In genomic region chr1:72855729-72856128, GRCm38 (mm10) we compare ENCODE assay signal across 24 mouse cellular contexts. TPM values are rescaled to one million over a fixed set of nuclear protein-coding genes. Genes with fewer than 3 reads are reported as not detected.
DNase-seq lines count a peak whose midpoint lies in the region; ATAC-seq and TF ChIP-seq lines count a peak whose summit lies in the region.
"Had no signal": no experiment of that assay in that cellular context is flagged by ENCODE, and none has a peak within 500 bp of the region (broad histone marks: within the 10 kb centered on the region; RNA-seq: fewer than 3 reads in every experiment).

No protein-coding gene starts in this region.

- H3K36me3 ChIP-seq in heart, embryonic 14.5 days (ENCODE audit: control insufficient read depth, insufficient read depth, low read length), result peaks cover 33% of the 10 kb centered on the region
- H3K36me3 ChIP-seq in stomach, embryonic 14.5 days (ENCODE audit: control insufficient read depth, insufficient read depth, low read length), result peaks cover 33% of the 10 kb centered on the region
- peaks cover 19% of the 10 kb centered on the region for H3K36me3 ChIP-seq in stomach, postnatal 0 days (ENCODE audit: control insufficient read depth, insufficient read depth, low read length)
- H3K36me3 ChIP-seq in myocyte (ENCODE audit: control insufficient read depth, insufficient read depth), result peaks cover 22% of the 10 kb centered on the region
- peaks cover 23% of the 10 kb centered on the region for H3K36me3 ChIP-seq in forebrain, embryonic 14.5 days (ENCODE audit: control insufficient read depth, insufficient read depth, low read length)

- 0 out of 2 replicates have a peak, but pooled peaks have one; percentile 3 for ATAC-seq in heart, embryonic 14.5 days (ENCODE audit: insufficient number of reproducible peaks, insufficient read depth, low FRiP score, low read depth)
- ATAC-seq in stomach, embryonic 14.5 days (ENCODE audit: insufficient number of reproducible peaks, insufficient read depth, low FRiP score, low read depth), result 0 out of 2 replicates have a peak, but pooled peaks have one; percentile 4
- no peak for ATAC-seq in stomach, postnatal 0 days (ENCODE audit: low FRiP score, low TSS enrichment)
- no peak for ATAC-seq in forebrain, embryonic 14.5 days

- TF ChIP-seq EP300 in stomach, postnatal 0 days (optimal IDR thresholded peaks at IDR 0.05), result no peak

- intact Hi-C loops in heart, postnatal 14 days (cut with DNase I), result loop anchor here (1.0 to 2.0 kb wide), 2 partner anchors 138 to 543 kb away; no protein-coding TSS in a partner anchor

- H3K4me2 ChIP-seq in heart, embryonic 14.5 days (ENCODE audit: low read length), result no peak overlapping the region
- H3K4me2 ChIP-seq in stomach, embryonic 14.5 days (replicated peaks; ENCODE audit: low read depth, low read length), result no peak overlapping the region
- no peak overlapping the region for H3K4me2 ChIP-seq in stomach, postnatal 0 days (replicated peaks; ENCODE audit: low read depth)
- H3K4me2 ChIP-seq in myocyte (ENCODE audit: low read depth), result no peak overlapping the region
- H3K4me2 ChIP-seq in forebrain, embryonic 14.5 days (ENCODE audit: low read length), result no peak overlapping the region
- H3K4me2 ChIP-seq: embryonic facial prominence, embryonic 13.5 days; embryonic facial prominence, embryonic 15.5 days; forebrain, embryonic 12.5 days; forebrain, embryonic 15.5 days had no signal

- H3K27me3 ChIP-seq in heart, embryonic 14.5 days (ENCODE audit: control insufficient read depth, insufficient read depth, low read length), result no peaks in the 10 kb centered on the region
- no peaks in the 10 kb centered on the region for H3K27me3 ChIP-seq in stomach, embryonic 14.5 days (ENCODE audit: control insufficient read depth, insufficient read depth, low read length)
- no peaks in the 10 kb centered on the region for H3K27me3 ChIP-seq in stomach, postnatal 0 days (ENCODE audit: control insufficient read depth, insufficient read depth, low read length)
- no peaks in the 10 kb centered on the region for H3K27me3 ChIP-seq in myocyte (ENCODE audit: control insufficient read depth, insufficient read depth, insufficient read length)
- no peaks in the 10 kb centered on the region for H3K27me3 ChIP-seq in forebrain, embryonic 14.5 days (replicated peaks; ENCODE audit: control insufficient read depth, insufficient read depth, low read length)
- H3K27me3 ChIP-seq: embryonic facial prominence, embryonic 13.5 days; embryonic facial prominence, embryonic 15.5 days; forebrain, embryonic 12.5 days; forebrain, embryonic 15.5 days had no signal

- TF ChIP-seq CTCF in stomach, postnatal 0 days (IDR thresholded peaks at IDR 0.05; ENCODE audit: low read depth), result no peak

- H3ac ChIP-seq in myocyte (ENCODE audit: control insufficient read depth, insufficient read length), result no peak overlapping the region

- WGBS in heart, embryonic 14.5 days, result 70% methylated on average over 10 of the region's 10 CpGs
- 83% methylated on average over 10 of the region's 10 CpGs for WGBS in stomach, embryonic 14.5 days
- 85% methylated on average over 10 of the region's 10 CpGs for WGBS in stomach, postnatal 0 days
- WGBS in forebrain, embryonic 14.5 days, result 90% methylated on average over 10 of the region's 10 CpGs

- H3K9ac ChIP-seq in heart, embryonic 14.5 days (ENCODE audit: low read length), result no peak overlapping the region
- H3K9ac ChIP-seq in stomach, embryonic 14.5 days (replicated peaks; ENCODE audit: low read depth, low read length), result no peak overlapping the region
- H3K9ac ChIP-seq in stomach, postnatal 0 days (ENCODE audit: low read length), result no peak overlapping the region
- H3K9ac ChIP-seq in forebrain, embryonic 14.5 days (ENCODE audit: low read length), result no peak overlapping the region
- H3K9ac ChIP-seq: embryonic facial prominence, embryonic 13.5 days; embryonic facial prominence, embryonic 15.5 days; forebrain, embryonic 12.5 days; forebrain, embryonic 15.5 days had no signal

- H3K4me3 ChIP-seq in heart, embryonic 14.5 days (ENCODE audit: control insufficient read depth in 1 of 2, insufficient read depth in 1 of 2, low read depth in 1 of 2, low read length in 2 of 2), result no peak overlapping the region
- H3K4me3 ChIP-seq in stomach, embryonic 14.5 days (ENCODE audit: low read depth, low read length), result no peak overlapping the region
- no peak overlapping the region for H3K4me3 ChIP-seq in stomach, postnatal 0 days (ENCODE audit: low read depth, low read length)
- H3K4me3 ChIP-seq in myocyte, result no peak overlapping the region
- no peak overlapping the region for H3K4me3 ChIP-seq in forebrain, embryonic 14.5 days (ENCODE audit: low read depth, low read length)
- H3K4me3 ChIP-seq: embryonic facial prominence, embryonic 13.5 days; embryonic facial prominence, embryonic 15.5 days; erythroblast, embryonic 14.5 days; forebrain, embryonic 10.5 days; forebrain, embryonic 12.5 days; forebrain, embryonic 15.5 days had no signal

- no peak for DNase-seq in heart, postnatal 14 days
- no peak for DNase-seq in stomach, postnatal 0 days (ENCODE audit: low spot score)
- no peak for DNase-seq in forebrain, embryonic 14.5 days (ENCODE audit: low spot score)
- DNase-seq: adrenal gland, adult 2 months; adrenal gland, postnatal 10 days; adrenal gland, postnatal 25 days; cerebellum, adult 11 months; cerebellum, adult 18-20 months; cerebellum, adult 8-10 months; cerebellum, adult 9-11 months; cerebellum, postnatal 14 days; cerebellum, postnatal 36 days; embryo, embryonic 11 days had no signal

- H3K4me1 ChIP-seq in heart, embryonic 14.5 days (ENCODE audit: control insufficient read depth in 2 of 2, insufficient read depth in 2 of 2, low read length in 2 of 2), result no peaks in the 10 kb centered on the region
- no peaks in the 10 kb centered on the region for H3K4me1 ChIP-seq in stomach, embryonic 14.5 days (ENCODE audit: control insufficient read depth, insufficient read depth, low read length)
- H3K4me1 ChIP-seq in stomach, postnatal 0 days (replicated peaks; ENCODE audit: control insufficient read depth, insufficient read depth), result no peaks in the 10 kb centered on the region
- peaks cover 4% of the 10 kb centered on the region for H3K4me1 ChIP-seq in forebrain, embryonic 14.5 days (ENCODE audit: control insufficient read depth, insufficient read depth, low read length)

- no peaks in the 10 kb centered on the region for H3K9me3 ChIP-seq in heart, embryonic 14.5 days (ENCODE audit: control insufficient read depth, low read length)
- H3K9me3 ChIP-seq in stomach, embryonic 14.5 days (ENCODE audit: control insufficient read depth, low read depth, low read length), result no peaks in the 10 kb centered on the region
- H3K9me3 ChIP-seq in stomach, postnatal 0 days (ENCODE audit: control insufficient read depth, low read length), result no peaks in the 10 kb centered on the region
- no peaks in the 10 kb centered on the region for H3K9me3 ChIP-seq in forebrain, embryonic 14.5 days (replicated peaks; ENCODE audit: control insufficient read depth, low read length)
- H3K9me3 ChIP-seq: embryonic facial prominence, embryonic 13.5 days; embryonic facial prominence, embryonic 15.5 days; forebrain, embryonic 10.5 days; forebrain, embryonic 12.5 days; forebrain, embryonic 15.5 days had no signal

- H3K79me2 ChIP-seq in myocyte (ENCODE audit: control insufficient read depth, insufficient read depth), result no peaks in the 10 kb centered on the region

- no peak overlapping the region for H3K27ac ChIP-seq in heart, embryonic 14.5 days (replicated peaks in 1 of 2; ENCODE audit: control insufficient read depth in 1 of 2, insufficient read depth in 1 of 2, low read depth in 2 of 2, low read length in 2 of 2)
- no peak overlapping the region for H3K27ac ChIP-seq in stomach, embryonic 14.5 days (ENCODE audit: low read length)
- H3K27ac ChIP-seq in stomach, postnatal 0 days (replicated peaks), result no peak overlapping the region
- no peak overlapping the region for H3K27ac ChIP-seq in forebrain, embryonic 14.5 days (ENCODE audit: low read depth, low read length)
- H3K27ac ChIP-seq: embryonic facial prominence, embryonic 13.5 days; embryonic facial prominence, embryonic 15.5 days; forebrain, embryonic 10.5 days; forebrain, embryonic 12.5 days; forebrain, embryonic 15.5 days had no signal

- TF ChIP-seq POLR2A in myocyte (IDR thresholded peaks at IDR 0.05; ENCODE audit: insufficient read length, low read depth), result no peak

TF ChIP-seq in myocyte, 11 proteins besides CTCF, POLR2A, EP300 and RAD21:
- TF ChIP-seq E2F4 (IDR thresholded peaks at IDR 0.05; ENCODE audit: insufficient read depth) (no peak), POLR2AphosphoS2 (IDR thresholded peaks at IDR 0.05; ENCODE audit: insufficient read length, low read depth) (peak; percentile 77)

RNA-seq across cellular contexts. Expression of gene Igfbp5, which starts 19.0 kb away (rescaled TPM):
- 64.3 and 90.1 TPM in 2 replicates for polyA plus RNA-seq in heart, embryonic 14.5 days (2014; fragmentation: Nextera tagmentation; extraction: Ambion mirVana)
- total RNA-seq in heart, postnatal 14 days (2021), result 100 to 1,000 TPM; 139 to 161 TPM
- polyA plus RNA-seq in stomach, embryonic 14.5 days (2014; fragmentation: Nextera tagmentation; extraction: Ambion mirVana), result 126 and 127 TPM in 2 replicates
- polyA plus RNA-seq in stomach, postnatal 0 days (2015; fragmentation: Nextera tagmentation; extraction: Ambion mirVana), result 37.8 and 44.2 TPM in 2 replicates
- 691 TPM for polyA plus RNA-seq in myocyte (2012; fragmentation: generic; extraction: Trizol)
- 17.9 and 19.7 TPM in 2 replicates for polyA plus RNA-seq in forebrain, embryonic 14.5 days (2014; fragmentation: Nextera tagmentation; extraction: Ambion mirVana)
- total RNA-seq: MEL had no signal
- polyA plus RNA-seq: erythroblast, embryonic 14.5 days had no signal

RNA-seq across cellular contexts. Expression of gene Igfbp2, which starts 31.4 kb away (rescaled TPM):
- polyA plus RNA-seq in heart, embryonic 14.5 days (2014; fragmentation: Nextera tagmentation; extraction: Ambion mirVana), result 53.2 and 67.5 TPM in 2 replicates
- total RNA-seq in heart, postnatal 14 days (2021), result 1 to 10 TPM; 1.1 to 1.3 TPM
- 631 and 633 TPM in 2 replicates for polyA plus RNA-seq in stomach, embryonic 14.5 days (2014; fragmentation: Nextera tagmentation; extraction: Ambion mirVana)
- polyA plus RNA-seq in stomach, postnatal 0 days (2015; fragmentation: Nextera tagmentation; extraction: Ambion mirVana), result 304 and 499 TPM in 2 replicates
- 83.7 TPM for polyA plus RNA-seq in myocyte (2012; fragmentation: generic; extraction: Trizol)
- polyA plus RNA-seq in forebrain, embryonic 14.5 days (2014; fragmentation: Nextera tagmentation; extraction: Ambion mirVana), result 384 and 410 TPM in 2 replicates
- total RNA-seq: common myeloid progenitor, adult 5-6 weeks; MEL had no signal

Comparison
In these comparisons a context has a peak if more than half of its experiments do, and no peak if none do; other contexts are left out.
1. ATAC-seq: peak in heart, embryonic 14.5 days (single experiment) and stomach, embryonic 14.5 days (single experiment); none in stomach, postnatal 0 days (single experiment) and forebrain, embryonic 14.5 days (single experiment).